Mouse (Mus musculus): ENCODE measurements around the gene Gm5538. TPM values are rescaled to one million over a fixed set of nuclear protein-coding genes. Genes with fewer than 3 reads are reported as not detected.

Gm5538 gene
- total RNA-seq (2012; rRNA removed) (not detected in 2 replicates), polyA plus RNA-seq (2012; ENCODE audit: insufficient read depth in 1 of 2, insufficient read length in 2 of 2, low read depth in 1 of 2, low replicate concordance in 2 of 2, missing spikeins in 1 of 2) (not detected)

- H3K36me3 ChIP-seq (ENCODE audit: control insufficient read depth in 1 of 2, insufficient read depth in 2 of 2, low read length in 2 of 2) = no peaks in the 10 kb centered on the region
- TF ChIP-seq HCFC1 (IDR thresholded peaks at IDR 0.05; ENCODE audit: low read depth, low read length) = no peak
- no peak for TF ChIP-seq JUND (IDR thresholded peaks at IDR 0.05; ENCODE audit: low read depth, low read length)
- TF ChIP-seq ETS1 (IDR thresholded peaks at IDR 0.05; ENCODE audit: low read depth, low read length) = no peak
- no peak for TF ChIP-seq RAD21 (IDR thresholded peaks at IDR 0.05; ENCODE audit: low read depth, low read length)
- no peak for TF ChIP-seq POLR2AphosphoS2 (IDR thresholded peaks at IDR 0.05; ENCODE audit: low read length)
- no peak for TF ChIP-seq EP300 (IDR thresholded peaks at IDR 0.05; ENCODE audit: low read depth in 1 of 2, low read length in 2 of 2)
- TF ChIP-seq TAL1 (IDR thresholded peaks at IDR 0.05; ENCODE audit: low read length) = no peak
- no peak for TF ChIP-seq ZNF384 (IDR thresholded peaks at IDR 0.05; ENCODE audit: low read depth, low read length)
- TF ChIP-seq ZMIZ1 (IDR thresholded peaks at IDR 0.05; ENCODE audit: low read depth, low read length) = no peak
- no peak for TF ChIP-seq ZC3H11A (IDR thresholded peaks at IDR 0.05; ENCODE audit: low read depth, low read length)
- TF ChIP-seq UBTF (IDR thresholded peaks at IDR 0.05; ENCODE audit: borderline replicate concordance, insufficient read depth, low read depth, low read length) = no peak
- no peak for TF ChIP-seq GABPA (IDR thresholded peaks at IDR 0.05; ENCODE audit: low read depth, low read length)
- DNase-seq (ENCODE audit: low read depth, low spot score) = no peak
- no peaks in the 10 kb centered on the region for H3K9me3 ChIP-seq (replicated peaks; ENCODE audit: insufficient read depth, low read length)
- H3K79me2 ChIP-seq (ENCODE audit: control insufficient read depth, insufficient read depth, low read length, poor library complexity) = no peaks in the 10 kb centered on the region
- no peak within 1 kb of the TSS for H3K27ac ChIP-seq (ENCODE audit: control insufficient read depth, low read depth, low read length)
- no peaks in the 10 kb centered on the region for H3K27me3 ChIP-seq (ENCODE audit: control insufficient read depth in 1 of 2, insufficient read depth in 2 of 2, low read length in 2 of 2)
- H3K4me1 ChIP-seq (ENCODE audit: control insufficient read depth in 1 of 2, insufficient read depth in 2 of 2, low read length in 2 of 2) = no peaks in the 10 kb centered on the region
- no peak within 1 kb of the TSS for H3K4me3 ChIP-seq (ENCODE audit: control insufficient read depth in 1 of 2, insufficient read depth in 1 of 2, low read depth in 2 of 2, low read length in 2 of 2)
- H3K9ac ChIP-seq (ENCODE audit: control insufficient read depth, low read depth, low read length, poor library complexity, severe bottlenecking) = no peak within 1 kb of the TSS
Observed at GRCm38 (mm10) chr3:59729490-59729889, at the start of gene Gm5538. Gene Gm5538, plus strand, starts transcription at chr3:59729790.

GRCm38 (mm10) chr3:59697391-59697790 is 32.2 kb upstream of the Gm5538 start:
- Histone ChIP-seq H3K9ac (ENCODE audit: control insufficient read depth, low read depth, low read length, poor library complexity, severe bottlenecking) (no peak overlapping the region), H3K4me1 (ENCODE audit: control insufficient read depth in 1 of 2, insufficient read depth in 2 of 2, low read length in 2 of 2) (no peaks in the 10 kb centered on the region), H3K27me3 (ENCODE audit: control insufficient read depth in 1 of 2, insufficient read depth in 2 of 2, low read length in 2 of 2) (no peaks in the 10 kb centered on the region), H3K4me3 (ENCODE audit: control insufficient read depth in 1 of 2, insufficient read depth in 1 of 2, low read depth in 2 of 2, low read length in 2 of 2) (peak overlapping the region; percentile 19 to 20; a peak in 2 of 4 replicates), H3K27ac (ENCODE audit: control insufficient read depth, low read depth, low read length) (no peak overlapping the region), H3K36me3 (ENCODE audit: control insufficient read depth in 1 of 2, insufficient read depth in 2 of 2, low read length in 2 of 2) (no peaks in the 10 kb centered on the region), H3K79me2 (ENCODE audit: control insufficient read depth, insufficient read depth, low read length, poor library complexity) (no peaks in the 10 kb centered on the region), H3K9me3 (replicated peaks; ENCODE audit: insufficient read depth, low read length) (no peaks in the 10 kb centered on the region)
- TF ChIP-seq TCF12 (IDR thresholded peaks at IDR 0.05; ENCODE audit: low read depth, low read length) = no peak
- no peak for TF ChIP-seq JUND (IDR thresholded peaks at IDR 0.05; ENCODE audit: low read depth, low read length)
- TF ChIP-seq KAT2A (conservative IDR thresholded peaks at IDR 0.05; ENCODE audit: low read depth, low read length) = no peak
- no peak for TF ChIP-seq USF1 (IDR thresholded peaks at IDR 0.05; ENCODE audit: low read depth, low read length)
- no peak for TF ChIP-seq TBP (IDR thresholded peaks at IDR 0.05; ENCODE audit: low read depth, low read length)
- TF ChIP-seq GABPA (IDR thresholded peaks at IDR 0.05; ENCODE audit: low read depth, low read length) = no peak
- TF ChIP-seq TAL1 (IDR thresholded peaks at IDR 0.05; ENCODE audit: low read length) = no peak
- TF ChIP-seq CHD2 (IDR thresholded peaks at IDR 0.05; ENCODE audit: low read length) = no peak
- TF ChIP-seq HCFC1 (IDR thresholded peaks at IDR 0.05; ENCODE audit: low read depth, low read length) = no peak
- no peak for TF ChIP-seq GATA1 (IDR thresholded peaks at IDR 0.05; ENCODE audit: low read depth, low read length)
- no peak for TF ChIP-seq POLR2AphosphoS2 (IDR thresholded peaks at IDR 0.05; ENCODE audit: low read length)
- TF ChIP-seq ETS1 (IDR thresholded peaks at IDR 0.05; ENCODE audit: low read depth, low read length) = no peak
- TF ChIP-seq USF2 (IDR thresholded peaks at IDR 0.05; ENCODE audit: borderline replicate concordance in 1 of 2, insufficient read depth in 1 of 2, low read depth in 1 of 2, low read length in 2 of 2) = no peak
- TF ChIP-seq ZKSCAN1 (IDR thresholded peaks at IDR 0.05; ENCODE audit: low read depth, low read length) = no peak
- TF ChIP-seq NELFE (IDR thresholded peaks at IDR 0.05; ENCODE audit: low read depth, low read length) = no peak
- no peak for DNase-seq (ENCODE audit: low read depth, low spot score)

Measured in MEL (cell line).